Mouse (Mus musculus): Measurements from ENCODE around the gene Kndc1.

DNA sequence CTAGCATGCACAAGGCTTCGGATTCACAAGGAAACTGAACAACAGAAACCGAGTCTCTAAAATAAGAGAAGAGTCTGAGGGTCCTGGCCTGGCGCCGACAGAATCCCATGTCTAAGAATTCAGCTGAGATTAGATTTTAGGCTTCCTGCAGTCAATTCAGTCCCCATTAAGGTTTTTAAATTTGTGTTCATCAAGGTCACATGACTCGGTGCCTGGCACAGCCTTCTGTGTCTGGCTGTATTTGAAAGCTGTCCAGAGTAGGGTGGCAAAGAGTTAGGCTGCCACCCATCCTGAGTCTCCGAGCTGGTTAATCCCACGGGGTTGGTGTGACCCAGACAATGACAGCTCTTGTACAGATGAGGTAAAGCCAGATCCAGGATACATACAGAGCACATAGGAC is 2.3 kb downstream of the Kndc1 start:
- TF ChIP-seq CTCF (IDR thresholded peaks at IDR 0.05; ENCODE audit: low read depth, low read length) = no peak
- TF ChIP-seq POLR2A (IDR thresholded peaks at IDR 0.05; ENCODE audit: insufficient read depth, low read length) = no peak

Data from ES-Bruce4 (cell line).